Mouse (Mus musculus) fibroblast of lung, adult 2 months (primary cell): Measurements from ENCODE around the gene Rbm38.

Experiments
- DNase-seq: peaks from one replicate; pipeline ENCODE4 v3.0.0-alpha.2; 2011; ENCODE audit warnings: low read depth

The Rbm38 gene

DNA sequence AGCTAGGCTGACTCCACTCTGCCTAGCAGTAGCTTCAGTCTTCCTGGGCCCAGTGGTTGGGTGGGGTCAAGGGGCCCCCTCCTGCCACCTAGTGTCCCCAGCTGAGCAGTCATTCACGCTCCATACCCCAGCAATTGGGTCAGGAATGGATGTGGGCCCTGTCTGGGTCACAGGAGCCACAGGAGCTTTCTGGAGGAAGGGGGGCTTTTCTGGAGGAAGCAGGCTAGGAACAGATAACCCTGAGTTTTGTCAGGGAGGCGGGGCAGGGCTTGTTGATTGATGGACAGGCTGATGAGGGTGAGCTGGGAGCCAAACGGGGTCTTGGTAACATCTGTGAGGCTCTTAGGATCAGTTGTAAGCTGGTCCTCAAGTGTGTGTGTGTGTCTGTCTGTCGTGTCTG lies 16.3 kb downstream of the Rbm38 start:
- DNase-seq, result no peak

DNA sequence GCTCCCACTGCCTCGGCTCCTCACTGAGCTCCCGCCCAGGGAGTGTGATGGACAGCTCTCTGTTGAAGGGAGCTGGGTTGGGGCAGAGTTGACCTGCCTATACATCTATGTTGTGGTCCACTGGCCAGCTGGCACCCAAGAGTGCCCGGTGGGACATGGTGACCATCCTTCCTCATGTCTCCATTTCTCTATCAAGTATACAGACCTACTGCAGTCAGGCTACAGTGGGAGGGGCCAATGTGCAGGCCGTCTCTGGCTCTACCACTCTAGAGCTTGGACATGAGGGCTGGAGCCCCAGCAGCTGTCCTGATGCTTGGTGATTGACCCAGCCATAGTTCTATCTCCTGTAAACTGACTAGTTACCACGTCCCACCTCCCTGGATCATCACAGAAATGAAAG lies 17.0 kb downstream of the Rbm38 start:
- DNase-seq, result no peak

DNA sequence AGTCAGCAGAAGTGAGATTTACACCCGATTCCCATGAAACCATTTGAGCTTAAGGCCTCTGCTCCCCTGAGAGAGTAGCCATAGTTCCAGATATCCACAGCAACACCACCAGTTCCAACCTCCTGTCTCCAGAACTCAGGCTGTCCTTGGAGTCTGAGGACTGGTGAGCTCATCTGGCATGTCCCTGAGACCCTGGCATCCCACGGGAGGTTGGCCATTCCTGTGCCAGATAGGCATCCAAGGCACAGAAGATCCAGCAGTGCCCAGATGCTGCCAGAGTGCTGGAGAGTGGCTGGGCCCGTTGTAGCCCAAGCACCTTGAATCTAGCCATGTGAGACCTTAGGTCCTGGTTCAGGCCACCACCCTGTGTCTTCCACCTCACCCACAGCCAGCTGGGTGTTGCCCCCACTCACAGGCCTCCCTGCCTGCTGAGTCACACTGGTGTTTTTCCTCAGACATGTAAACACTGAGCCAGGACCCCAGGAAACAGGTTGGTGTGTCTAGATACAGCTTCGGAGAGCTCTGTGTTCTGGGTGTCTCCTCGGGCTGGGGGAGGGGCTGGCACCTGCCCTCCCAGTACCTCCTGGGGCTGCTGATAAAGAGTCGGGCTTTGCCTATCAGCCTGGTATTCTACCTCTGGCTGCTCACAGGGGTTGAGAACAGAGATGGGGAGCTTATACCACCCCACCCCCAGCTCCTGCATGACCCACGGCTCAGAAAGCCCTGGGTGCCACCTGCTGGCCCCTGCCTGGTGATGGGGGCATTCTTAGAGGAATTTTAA lies 17.7 kb downstream of the Rbm38 start:
- no peak for DNase-seq

DNA sequence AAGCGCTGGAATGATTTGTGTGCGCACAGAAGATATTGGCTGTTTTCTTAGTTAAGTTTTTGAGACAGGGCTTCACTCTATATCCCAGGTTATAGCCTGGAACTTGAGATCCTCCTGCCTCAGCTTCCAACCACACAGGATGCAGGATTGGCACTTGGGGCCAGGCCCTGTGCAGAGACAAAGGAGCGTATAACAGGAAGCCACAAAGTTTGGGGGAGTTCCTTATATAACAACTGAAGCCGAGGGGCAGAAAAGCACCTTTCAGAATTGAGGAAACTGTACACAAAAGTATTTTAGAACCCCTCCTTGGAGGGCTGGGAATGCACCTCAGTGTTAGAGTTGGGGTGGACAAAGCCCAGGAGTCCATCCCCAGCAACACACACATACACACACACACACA lies 18.7 kb downstream of the Rbm38 start:
- DNase-seq, result no peak

DNA sequence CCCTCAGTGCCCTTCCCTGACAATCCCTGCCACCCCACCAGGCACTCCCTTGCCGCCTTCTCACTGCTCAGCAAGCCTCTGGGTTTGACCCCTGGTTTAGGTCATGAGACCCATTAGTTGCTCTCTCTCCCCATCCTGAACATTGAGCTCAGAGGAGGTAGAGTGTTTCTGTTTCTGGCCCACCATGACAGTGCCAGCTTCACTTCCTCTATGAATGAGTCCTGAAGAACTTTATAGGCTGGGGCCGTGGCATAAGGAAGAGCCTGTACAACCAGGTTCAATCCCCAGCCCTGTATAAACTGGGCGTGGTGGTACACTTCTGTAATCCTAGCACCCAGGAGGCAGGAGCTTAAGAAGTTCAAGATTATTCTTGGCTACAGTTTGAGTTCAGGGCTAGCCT lies 20.5 kb downstream of the Rbm38 start:
- no peak for DNase-seq

DNA sequence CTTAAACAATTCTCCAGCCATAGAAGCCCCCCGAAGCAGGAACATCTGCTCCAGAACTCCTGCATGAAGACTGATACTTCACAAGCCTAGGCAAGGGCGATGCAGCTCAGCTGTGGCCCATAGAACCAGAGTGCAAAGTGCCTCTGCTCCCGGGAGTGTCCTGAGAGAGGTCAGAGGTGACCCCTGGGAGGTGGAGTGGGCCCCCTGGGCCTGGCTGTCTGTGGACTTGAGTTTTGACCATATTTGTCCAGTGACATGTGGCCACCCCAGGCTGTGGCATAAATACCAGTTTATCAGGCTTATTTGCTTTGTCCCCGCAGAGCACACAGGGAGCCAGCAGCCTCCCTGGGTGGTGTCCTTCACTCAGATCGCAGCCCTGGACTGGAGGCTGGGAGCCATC lies 20.9 kb downstream of the Rbm38 start:
- DNase-seq, result no peak

DNA sequence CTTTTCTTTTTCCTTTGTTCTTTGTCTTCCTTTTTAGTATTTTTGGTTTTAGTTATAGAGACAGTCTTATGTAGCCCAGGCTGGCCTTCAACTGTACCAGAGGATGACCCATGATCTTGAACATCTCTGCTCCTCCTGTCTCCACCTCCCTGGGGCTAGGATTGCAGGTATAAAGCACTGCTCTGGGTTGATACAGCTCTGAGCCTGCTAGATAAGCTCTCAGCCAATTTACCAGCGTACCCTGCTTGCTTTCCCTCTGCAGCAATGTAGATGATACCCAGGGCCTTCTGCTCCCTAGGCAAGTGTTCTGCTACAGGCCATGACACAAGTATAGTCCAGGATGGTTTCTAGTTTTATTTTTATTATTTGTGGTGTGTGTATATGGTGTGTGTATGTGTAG lies 21.6 kb downstream of the Rbm38 start:
- no peak for DNase-seq

DNA sequence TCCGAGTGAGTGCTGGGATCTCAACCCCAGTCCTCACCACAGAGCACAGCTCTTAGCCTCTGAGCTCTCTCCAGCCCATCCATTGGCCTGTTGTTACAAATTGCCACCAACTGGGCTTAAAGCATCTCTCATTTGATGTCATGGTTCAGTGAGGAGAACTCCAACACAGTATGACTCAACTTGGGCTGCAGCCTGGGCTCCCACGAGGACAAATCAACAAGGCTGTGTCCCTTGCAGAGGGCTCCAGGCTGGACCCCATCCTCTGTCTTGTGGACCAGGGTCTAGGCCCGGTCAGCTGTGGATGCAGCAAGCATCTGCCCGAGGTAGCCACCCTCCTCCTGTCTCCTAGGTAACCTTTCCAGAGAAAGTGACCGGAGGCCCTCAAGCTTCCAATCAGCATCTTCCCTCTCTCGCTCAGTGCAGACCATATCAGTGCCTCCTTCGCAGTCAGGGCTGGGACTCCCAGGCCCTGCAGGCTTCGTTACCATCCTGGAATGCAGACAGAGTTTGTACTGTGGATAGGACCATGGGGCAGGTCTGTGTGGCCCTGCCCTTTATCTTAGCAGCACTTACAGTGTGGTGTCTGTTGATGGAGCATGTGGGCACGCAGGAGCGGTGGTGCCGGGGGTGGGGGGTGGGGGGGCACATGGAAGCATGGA lies 22.3 kb downstream of the Rbm38 start:
- no peak for DNase-seq

DNA sequence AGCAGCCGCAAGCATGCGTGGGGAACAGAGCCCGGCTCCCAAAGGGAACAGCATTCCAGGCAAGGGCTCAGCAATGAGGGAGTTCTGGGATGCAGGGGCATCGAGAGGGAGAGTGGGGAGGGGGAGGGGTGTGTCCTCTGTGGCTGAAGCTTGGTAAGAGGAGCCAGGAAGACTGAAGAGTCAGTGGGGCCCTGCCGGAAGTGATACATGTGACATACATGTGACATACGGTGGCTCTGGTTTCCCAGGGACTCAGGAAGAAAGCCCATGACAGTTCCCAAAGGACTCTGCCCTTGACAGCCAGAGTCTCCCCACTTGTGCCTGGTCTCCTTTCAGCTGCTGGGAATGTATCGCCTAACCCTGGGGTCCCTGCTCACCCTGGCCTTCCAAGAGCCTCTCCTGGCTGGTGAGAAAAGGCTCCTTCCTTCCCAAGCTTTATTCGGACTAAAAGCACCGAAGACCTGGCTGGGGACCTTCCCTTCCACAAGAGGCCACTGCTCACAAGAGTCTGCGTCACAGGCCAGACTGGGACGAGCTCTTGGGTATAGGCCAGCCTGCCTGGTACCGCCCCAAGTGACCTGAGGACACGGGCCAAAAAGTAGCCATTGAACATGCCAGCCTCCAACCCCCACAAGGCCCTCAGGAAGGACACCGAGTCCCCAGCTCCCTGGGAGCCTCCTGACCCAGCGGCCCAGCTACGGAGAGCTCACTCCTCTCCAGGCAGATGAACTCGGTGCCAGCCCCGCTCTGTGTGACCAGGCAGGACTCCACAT lies 24.1 kb downstream of the Rbm38 start:
- no peak for DNase-seq

DNA sequence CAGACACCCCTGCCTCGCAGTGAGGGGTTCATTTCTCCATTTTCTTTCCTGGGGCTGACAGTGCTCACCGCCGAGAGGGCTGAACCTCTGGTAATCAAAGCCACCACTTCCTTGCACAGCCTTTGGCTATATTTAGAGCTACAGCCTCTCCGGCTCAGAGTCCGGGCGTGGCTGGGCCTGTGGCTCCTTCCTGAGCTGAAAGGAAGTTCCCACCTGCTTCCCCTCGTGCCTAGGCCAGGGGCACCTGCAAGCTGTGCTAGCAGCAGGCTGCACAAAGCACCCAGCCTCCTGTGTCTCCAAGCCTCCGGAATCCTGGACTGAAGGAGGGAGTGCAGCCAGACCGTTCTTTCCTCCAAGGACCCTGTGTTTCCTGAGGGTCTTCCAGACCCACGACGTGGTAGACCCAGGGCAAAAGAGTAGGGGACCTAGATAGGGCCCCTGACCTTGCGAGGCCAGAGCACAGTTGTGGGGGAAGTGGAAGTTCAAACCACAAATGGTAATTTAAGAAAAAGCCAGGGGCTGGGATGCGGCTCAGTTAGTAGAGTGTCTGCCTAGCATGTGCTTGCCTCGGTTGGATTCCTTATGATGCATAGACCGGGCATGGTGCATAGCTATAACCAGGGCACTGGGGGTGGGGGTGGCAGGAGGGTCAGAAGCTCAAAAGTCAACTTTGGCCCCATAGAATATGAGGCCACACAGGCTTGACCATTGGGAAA lies 26.4 kb downstream of the Rbm38 start:
- DNase-seq, result no peak

DNA sequence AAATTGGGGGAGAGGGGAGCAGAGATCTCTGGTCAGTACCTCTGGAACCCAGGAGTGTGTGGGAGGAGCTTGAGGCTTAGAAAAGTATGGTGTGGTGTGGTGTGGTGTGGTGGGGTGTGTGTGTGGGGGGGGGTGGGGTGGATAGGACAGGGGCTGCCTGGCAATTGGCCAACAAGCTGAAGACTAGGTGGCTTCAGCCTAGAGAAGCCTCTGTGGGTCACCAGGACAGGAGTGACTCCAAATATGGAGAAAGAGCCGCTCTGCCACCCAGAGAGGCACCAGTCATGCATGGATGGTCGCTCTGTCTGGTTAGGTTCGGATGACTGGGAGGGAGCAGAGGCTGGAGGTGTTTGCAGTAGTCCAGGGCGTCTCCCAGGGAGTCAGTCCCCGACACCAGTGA lies 27.2 kb downstream of the Rbm38 start:
- no peak for DNase-seq

DNA sequence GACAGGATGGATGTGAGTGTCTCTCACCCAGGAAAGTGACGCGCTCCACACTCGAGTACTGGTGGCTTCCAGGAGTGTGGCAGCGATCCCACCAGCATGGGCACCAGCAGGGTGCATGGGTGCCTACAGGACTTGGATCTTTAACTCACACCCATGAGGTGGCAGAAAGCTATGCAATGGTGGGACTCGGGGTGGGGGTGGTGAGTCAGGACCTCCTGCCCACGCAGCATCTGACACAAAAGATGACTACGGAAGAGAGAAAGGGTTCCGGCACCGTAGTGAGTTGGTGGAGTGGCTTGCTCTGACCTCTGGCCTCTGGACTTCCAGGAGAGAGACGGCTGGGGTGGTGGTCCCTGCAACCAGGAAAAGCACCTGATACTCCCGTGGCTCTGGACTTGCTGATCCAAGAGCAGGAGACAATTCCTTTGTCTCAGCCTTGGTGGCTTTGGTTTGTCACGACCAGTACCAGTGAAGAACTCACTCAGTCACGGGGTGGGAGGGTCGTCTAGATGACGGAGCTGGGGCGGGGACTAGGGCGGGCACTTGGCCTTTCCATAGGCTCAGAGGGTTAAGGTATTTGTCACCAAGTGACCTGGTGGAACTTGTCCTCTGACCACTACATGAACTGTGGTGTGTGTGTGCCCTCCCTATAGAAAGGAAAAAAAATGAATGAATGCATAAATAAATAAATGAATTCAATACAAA lies 27.9 kb downstream of the Rbm38 start:
- no peak for DNase-seq

DNA sequence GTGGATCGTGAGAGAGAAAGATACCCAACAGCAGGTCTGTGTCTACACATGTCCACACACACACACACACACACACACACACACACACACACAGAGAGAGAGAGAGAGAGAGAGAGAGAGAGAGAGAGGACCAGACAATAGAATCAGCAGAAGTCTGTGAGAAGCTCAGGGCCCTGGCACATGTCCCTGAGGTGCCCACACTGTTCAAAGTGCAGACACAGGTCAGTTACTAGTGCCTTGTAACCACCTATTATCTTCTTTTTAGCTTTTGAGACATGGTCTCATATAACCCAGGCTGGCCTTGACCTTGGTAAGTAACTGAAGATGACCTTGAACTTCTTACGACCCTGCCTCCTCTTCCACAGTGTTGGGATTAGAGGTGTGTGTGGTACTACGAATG lies 28.9 kb downstream of the Rbm38 start:
- DNase-seq, result no peak

DNA sequence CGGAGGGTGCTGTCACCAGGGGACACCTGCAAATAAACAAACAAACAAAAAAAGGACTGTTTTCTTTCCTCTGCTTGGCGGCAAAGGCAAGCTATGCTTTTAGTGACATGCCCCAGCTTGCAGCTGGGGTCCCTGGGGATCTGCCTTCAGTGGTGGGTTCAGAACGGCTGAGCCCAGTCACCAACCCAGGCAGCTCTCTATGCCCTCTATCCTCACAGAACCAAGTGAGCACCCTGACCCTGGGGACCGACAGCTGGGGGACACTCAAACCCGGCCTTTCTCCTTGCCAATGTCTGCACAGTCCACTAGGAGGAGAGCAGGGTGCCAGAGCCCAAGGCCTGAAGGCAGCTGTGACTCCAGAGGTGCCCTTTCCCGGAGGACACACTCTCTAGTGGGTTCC lies 29.5 kb downstream of the Rbm38 start:
- DNase-seq, result no peak

DNA sequence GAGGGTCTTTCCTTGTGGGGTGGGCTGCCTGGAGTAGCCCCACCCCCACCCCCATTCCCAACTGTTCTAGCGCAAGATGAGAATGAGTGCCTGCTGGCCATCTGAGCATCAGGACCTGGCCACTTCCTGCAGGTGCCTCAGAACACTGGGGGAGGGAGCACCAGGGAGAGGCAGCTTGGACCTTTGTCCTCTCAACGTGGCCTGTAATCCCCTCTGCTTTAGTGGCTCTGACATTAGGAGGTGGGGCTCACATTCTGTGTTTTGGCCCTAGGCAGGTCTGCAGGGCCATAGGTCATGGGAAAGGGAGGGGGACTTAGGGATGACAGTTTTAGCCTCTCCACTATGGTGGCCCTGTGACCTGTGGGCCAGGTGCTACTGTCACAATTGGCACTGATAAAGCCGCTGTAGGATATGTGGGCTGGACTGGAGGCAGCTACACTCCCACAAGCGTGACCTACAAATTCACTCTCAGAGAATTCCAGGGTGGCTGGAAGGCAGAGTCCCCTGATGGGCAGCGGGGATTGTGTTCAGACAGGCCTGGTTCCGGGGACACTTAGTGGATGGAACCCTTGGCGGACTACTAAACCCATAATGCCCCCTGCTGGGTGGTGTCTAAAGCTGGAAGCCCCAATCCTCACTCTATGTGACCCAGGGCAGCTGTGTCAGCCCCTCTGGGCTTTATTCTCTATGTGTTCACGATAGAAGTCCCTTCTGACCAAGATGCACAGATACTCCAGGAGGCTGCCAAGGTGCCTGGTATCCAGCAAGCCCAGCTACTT lies 30.5 kb downstream of the Rbm38 start:
- no peak for DNase-seq

DNA sequence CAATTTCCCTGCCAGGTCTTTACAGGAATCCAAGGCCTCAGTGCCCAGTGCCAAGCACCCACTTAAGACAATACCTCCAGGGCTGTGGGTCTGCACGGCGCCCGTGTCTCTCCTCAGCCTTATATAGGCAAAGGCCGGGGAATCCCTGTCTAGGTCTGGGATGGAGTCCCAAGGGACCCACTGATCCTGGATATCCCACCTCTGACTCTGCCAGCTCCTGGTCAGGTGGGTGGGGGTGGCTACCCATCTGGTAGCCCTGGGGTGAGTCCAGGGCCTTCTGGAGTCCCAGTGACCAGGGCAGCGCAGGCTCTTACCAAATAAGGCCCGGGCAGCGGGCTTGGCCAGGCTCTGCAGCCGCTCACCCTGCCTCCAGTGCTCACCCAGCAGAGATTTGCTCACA lies 32.6 kb downstream of the Rbm38 start:
- DNase-seq, result no peak

DNA sequence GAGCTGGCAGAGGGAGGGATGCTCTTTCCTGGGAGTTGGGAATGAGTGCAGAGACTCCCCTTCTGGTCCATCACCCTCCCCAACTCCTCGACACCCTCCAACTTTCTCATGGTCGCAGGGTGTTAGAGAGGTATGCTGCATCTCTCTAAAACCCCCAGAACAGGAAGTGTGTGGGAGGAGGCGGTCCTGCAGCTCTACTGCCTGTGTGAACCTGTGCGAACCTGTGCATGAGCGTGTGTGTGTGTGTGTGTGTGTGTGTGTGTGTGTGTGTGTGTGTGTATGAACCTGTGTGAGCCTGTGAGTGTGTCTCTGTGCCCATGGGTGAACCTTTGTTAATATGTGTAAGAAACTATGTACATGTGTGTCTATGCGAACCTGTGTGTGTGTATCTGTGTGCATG lies 33.5 kb downstream of the Rbm38 start:
- no peak for DNase-seq

DNA sequence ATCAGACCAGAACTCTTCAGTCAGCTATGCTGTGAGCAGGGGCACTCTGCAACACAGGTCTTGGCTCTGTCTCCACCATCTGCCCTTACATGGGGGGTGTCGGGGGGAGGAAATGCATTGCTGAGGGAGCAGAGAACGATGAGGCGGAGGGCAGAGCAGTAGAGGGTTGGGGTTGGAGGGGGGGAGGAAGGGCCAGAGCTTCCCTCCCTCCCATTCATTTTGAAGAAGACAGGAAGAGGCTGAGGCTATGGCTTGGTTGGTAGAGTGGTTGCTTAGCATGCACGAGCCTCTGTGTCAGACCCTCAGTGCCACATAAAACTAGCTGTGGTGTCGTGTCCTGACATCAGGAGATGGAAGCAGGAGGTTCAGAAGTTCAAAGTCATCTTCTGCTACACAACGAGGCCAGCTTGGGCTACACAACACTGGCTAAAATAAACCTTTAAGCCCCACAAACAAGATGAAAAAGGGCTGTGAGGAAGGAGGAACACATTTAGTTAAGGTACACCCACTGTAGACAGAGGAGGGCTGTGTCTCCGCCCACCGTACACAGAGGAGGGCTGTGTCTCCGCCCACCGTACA lies 36.1 kb downstream of the Rbm38 start:
- DNase-seq, result no peak

DNA sequence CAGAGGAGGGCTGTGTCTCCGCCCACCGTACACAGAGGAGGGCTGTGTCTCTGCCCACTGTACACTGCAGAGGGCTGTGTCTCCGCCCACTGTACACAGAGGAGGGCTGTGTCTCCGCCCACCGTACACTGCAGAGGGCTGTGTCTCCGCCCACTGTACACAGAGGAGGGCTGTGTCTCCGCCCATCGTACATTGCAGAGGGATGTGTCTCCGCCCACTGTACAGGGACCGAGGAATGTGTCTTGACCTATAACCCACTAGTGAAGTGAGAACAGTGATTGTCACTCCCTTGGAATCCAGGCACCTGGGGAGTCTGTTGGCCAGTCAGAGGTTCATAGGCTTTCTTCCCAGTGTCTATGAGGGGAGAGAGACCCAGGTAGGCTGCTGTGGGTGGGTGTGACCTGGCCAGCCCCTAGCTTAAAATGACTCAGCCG lies 36.6 kb downstream of the Rbm38 start:
- DNase-seq, result no peak

DNA sequence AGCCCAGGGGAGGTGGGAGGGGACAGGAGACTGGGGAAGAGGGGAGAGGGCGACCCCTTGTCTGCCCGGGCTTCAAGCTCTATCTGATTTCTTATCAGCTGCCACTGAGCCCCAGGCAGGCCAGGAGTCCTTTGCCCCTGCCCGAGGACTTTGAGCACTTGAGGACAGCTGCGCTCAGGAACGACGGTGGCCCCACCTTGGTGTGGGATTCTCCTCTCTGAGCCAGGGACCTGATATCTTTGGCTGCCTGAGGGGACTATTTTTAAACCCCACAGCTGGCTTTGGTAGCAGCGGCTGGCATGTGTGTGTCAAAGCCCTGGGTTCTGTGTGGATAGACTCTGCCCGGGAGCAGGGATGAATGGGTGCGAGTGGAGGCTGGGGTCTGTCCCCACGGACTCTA lies 37.3 kb downstream of the Rbm38 start:
- DNase-seq, result no peak

DNA sequence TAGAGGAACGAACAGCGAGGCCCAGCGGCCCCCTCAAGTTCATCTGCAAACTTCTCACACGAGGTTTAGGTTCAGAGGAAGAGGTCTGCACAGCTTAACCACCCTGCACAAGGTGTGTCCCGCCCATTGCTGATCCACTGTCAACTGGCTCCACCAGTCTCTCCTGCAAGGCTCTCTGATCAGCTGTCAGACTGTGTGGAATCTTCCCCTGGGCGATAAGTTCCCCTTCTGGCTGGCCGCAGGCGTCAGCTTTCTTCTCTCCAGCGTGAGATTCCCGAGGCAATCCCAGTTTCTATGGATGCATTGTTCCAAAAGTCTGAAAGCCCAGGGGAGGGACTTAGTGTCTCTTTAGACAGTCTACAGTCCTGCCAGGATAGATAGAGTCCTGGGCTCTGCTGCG lies 38.0 kb downstream of the Rbm38 start:
- DNase-seq, result no peak
